Comparison of ENCODE assay signal across 14 mouse cellular contexts in genomic region chr11:57633975-57634585, GRCm38 (mm10). TPM values are rescaled to one million over a fixed set of nuclear protein-coding genes. Genes with fewer than 3 reads are reported as not detected.
DNase-seq lines count a peak whose midpoint lies in the region; ATAC-seq and TF ChIP-seq lines count a peak whose summit lies in the region.
"Had no signal": no experiment of that assay in that cellular context is flagged by ENCODE, and none has a peak within 500 bp of the region (broad histone marks: within the 10 kb centered on the region; RNA-seq: fewer than 3 reads in every experiment).

No protein-coding gene starts in this region.

- WGBS in limb, embryonic 14.5 days, result 83% methylated on average over 6 of the region's 6 CpGs
- WGBS in limb, embryonic 10.5 days, result 83% methylated on average over 6 of the region's 6 CpGs
- WGBS in intestine, embryonic 15.5 days, result 71% methylated on average over 6 of the region's 6 CpGs

- 0 out of 2 replicates have a peak, but pooled peaks have one; percentile 30 for ATAC-seq in limb, embryonic 14.5 days (ENCODE audit: low FRiP score, low read depth)
- 0 out of 2 replicates have a peak, but pooled peaks have one; percentile 49 for ATAC-seq in erythroid progenitor cell, adult 5-6 weeks (replicated peaks; ENCODE audit: low FRiP score, poor library complexity, severe bottlenecking)
- no peak for ATAC-seq in intestine, embryonic 15.5 days
- ATAC-seq: forebrain, embryonic 13.5 days; midbrain, embryonic 15.5 days had no signal

- H3K4me3 ChIP-seq in gastrocnemius, adult 2 months, result no peak overlapping the region
- no peak overlapping the region for H3K4me3 ChIP-seq in limb, embryonic 14.5 days (replicated peaks; ENCODE audit: low read length)
- no peak overlapping the region for H3K4me3 ChIP-seq in limb, embryonic 10.5 days
- no peak overlapping the region for H3K4me3 ChIP-seq in intestine, embryonic 15.5 days (replicated peaks)
- H3K4me3 ChIP-seq: forebrain, embryonic 13.5 days; heart, embryonic 13.5 days; liver, embryonic 15.5 days; midbrain, embryonic 15.5 days; neural tube, embryonic 12.5 days had no signal

- no peak for TF ChIP-seq POLR2A in limb, embryonic 14.5 days (IDR thresholded peaks at IDR 0.05; ENCODE audit: borderline replicate concordance, extremely low read depth, insufficient read depth, insufficient read length)

- H3K27me3 ChIP-seq in limb, embryonic 14.5 days (ENCODE audit: control insufficient read depth, insufficient read depth, low read length), result no peaks in the 10 kb centered on the region
- peaks cover 22% of the 10 kb centered on the region; the same call in 1 of the 2 replicates for H3K27me3 ChIP-seq in limb, embryonic 10.5 days (ENCODE audit: low read depth, poor library complexity, severe bottlenecking)
- no peaks in the 10 kb centered on the region for H3K27me3 ChIP-seq in intestine, embryonic 15.5 days (replicated peaks)
- H3K27me3 ChIP-seq: neural tube, embryonic 12.5 days had no signal

- peaks cover 10% of the 10 kb centered on the region; the same call in 1 of the 2 replicates for H3K4me1 ChIP-seq in limb, embryonic 14.5 days (ENCODE audit: control insufficient read depth, insufficient read depth, low read length)
- peaks cover 9% of the 10 kb centered on the region for H3K4me1 ChIP-seq in limb, embryonic 10.5 days
- H3K4me1 ChIP-seq in intestine, embryonic 15.5 days (replicated peaks), result no peaks in the 10 kb centered on the region; the same call in 1 of the 2 replicates
- H3K4me1 ChIP-seq: forebrain, embryonic 13.5 days; liver, embryonic 15.5 days; neural tube, embryonic 12.5 days had no signal

- H3K36me3 ChIP-seq in limb, embryonic 14.5 days (ENCODE audit: control insufficient read depth, insufficient read depth, low read length), result no peaks in the 10 kb centered on the region
- H3K36me3 ChIP-seq in limb, embryonic 10.5 days, result no peaks in the 10 kb centered on the region
- no peaks in the 10 kb centered on the region for H3K36me3 ChIP-seq in intestine, embryonic 15.5 days
- H3K36me3 ChIP-seq: heart, embryonic 13.5 days; liver, embryonic 15.5 days; midbrain, embryonic 15.5 days; neural tube, embryonic 12.5 days had no signal

- TF ChIP-seq CTCF in gastrocnemius, adult 2 months (IDR thresholded peaks at IDR 0.05), result no peak

- no peak overlapping the region for H3K9ac ChIP-seq in limb, embryonic 14.5 days (ENCODE audit: low read depth, low read length, severe bottlenecking)
- H3K9ac ChIP-seq in intestine, embryonic 15.5 days, result no peak overlapping the region
- H3K9ac ChIP-seq: forebrain, embryonic 13.5 days; heart, embryonic 13.5 days; liver, embryonic 15.5 days; midbrain, embryonic 15.5 days; neural tube, embryonic 12.5 days had no signal

- intact Hi-C loops in gastrocnemius, adult 2 months (cut with DNase I), result no loop called here

- no peaks in the 10 kb centered on the region for H3K9me3 ChIP-seq in limb, embryonic 14.5 days (ENCODE audit: control insufficient read depth, low read length)
- H3K9me3 ChIP-seq in limb, embryonic 10.5 days (replicated peaks), result no peaks in the 10 kb centered on the region
- no peaks in the 10 kb centered on the region for H3K9me3 ChIP-seq in intestine, embryonic 15.5 days
- H3K9me3 ChIP-seq: forebrain, embryonic 13.5 days; heart, embryonic 13.5 days; liver, embryonic 15.5 days; midbrain, embryonic 15.5 days; neural tube, embryonic 12.5 days had no signal

- peak; percentile 60 for DNase-seq in gastrocnemius, adult 2 months
- no peak for DNase-seq in gastrocnemius, postnatal 4 days (ENCODE audit: low spot score in 2 of 2)
- DNase-seq in limb, embryonic 14.5 days (ENCODE audit: low spot score), result no peak
- DNase-seq in limb, embryonic 10.5 days (ENCODE audit: low spot score), result no peak
- DNase-seq in A20 (ENCODE audit: low read depth, low spot score), result peak; percentile 43
- DNase-seq in layer of hippocampus, adult 18-20 months (ENCODE audit: low spot score in 2 of 2), result no peak
- DNase-seq: left cerebral cortex, postnatal 4 days had no signal

- no peak overlapping the region for H3K27ac ChIP-seq in gastrocnemius, adult 2 months
- H3K27ac ChIP-seq in limb, embryonic 14.5 days (replicated peaks; ENCODE audit: low read depth, low read length), result no peak overlapping the region
- no peak overlapping the region for H3K27ac ChIP-seq in limb, embryonic 10.5 days
- no peak overlapping the region for H3K27ac ChIP-seq in intestine, embryonic 15.5 days
- H3K27ac ChIP-seq: forebrain, embryonic 13.5 days; heart, embryonic 13.5 days; liver, embryonic 15.5 days; midbrain, embryonic 15.5 days; neural tube, embryonic 12.5 days had no signal

- H3K4me2 ChIP-seq in limb, embryonic 14.5 days (replicated peaks; ENCODE audit: low read depth, low read length, severe bottlenecking), result no peak overlapping the region
- no peak overlapping the region for H3K4me2 ChIP-seq in intestine, embryonic 15.5 days (replicated peaks)
- H3K4me2 ChIP-seq: forebrain, embryonic 13.5 days; heart, embryonic 13.5 days; liver, embryonic 15.5 days; neural tube, embryonic 12.5 days had no signal

RNA-seq across cellular contexts. Expression of gene Galnt10, which starts 11.2 kb away (rescaled TPM):
- 1 to 10 TPM; 5.1 to 6.4 TPM for total RNA-seq in gastrocnemius, adult 2 months (2021)
- 10 to 100 TPM; 16.9 to 18.8 TPM for total RNA-seq in gastrocnemius, postnatal 4 days (2021)
- 26.5 and 30.3 TPM in 2 replicates for polyA plus RNA-seq in limb, embryonic 14.5 days (2012; rRNA removed)
- polyA plus RNA-seq in limb, embryonic 14.5 days (2014; fragmentation: Nextera tagmentation; extraction: Ambion mirVana), result 24.4 and 27.5 TPM in 2 replicates
- polyA plus RNA-seq in limb, embryonic 10.5 days (2016; fragmentation: Nextera tagmentation; extraction: Ambion mirVana), result 20.3 and 22.3 TPM in 2 replicates
- total RNA-seq in erythroid progenitor cell, adult 5-6 weeks (2015; ENCODE audit: low replicate concordance), result 50.5 and 56.6 TPM in 2 replicates
- total RNA-seq in erythroid progenitor cell, adult 5-6 weeks (2017; ENCODE audit: low replicate concordance), result 81.6 and 90.9 TPM in 2 replicates
- 1 to 10 TPM; 6.1 to 7.0 TPM for total RNA-seq in layer of hippocampus, adult 18-20 months (2021)
- 19.3 and 20.3 TPM in 2 replicates for polyA plus RNA-seq in intestine, embryonic 15.5 days (2015; fragmentation: Nextera tagmentation; extraction: Ambion mirVana)

Comparison
In these comparisons a context has a peak if more than half of its experiments do, and no peak if none do; other contexts are left out.
1. DNase-seq: peak in gastrocnemius, adult 2 months (single experiment) and A20 (single experiment); none in gastrocnemius, postnatal 4 days (0 of 2), limb, embryonic 14.5 days (single experiment), limb, embryonic 10.5 days (single experiment) and layer of hippocampus, adult 18-20 months (0 of 2).